Mouse (Mus musculus): ENCODE data around the gene Stac2.

- TF ChIP-seq CTCF (IDR thresholded peaks at IDR 0.05; ENCODE audit: extremely low read depth, insufficient read length, insufficient replicate concordance, low read depth, low read length) (no peak), POLR2A (IDR thresholded peaks at IDR 0.05; ENCODE audit: low read depth, low read length) (no peak)
Measured at GRCm38 (mm10) chr11:98042741-98043140, 10.5 kb downstream of the Stac2 start.

Data from small intestine, adult 2 months (tissue).